Mouse (Mus musculus): ENCODE results near the gene Ptger4. TPM values are rescaled to one million over a fixed set of nuclear protein-coding genes. Genes with fewer than 3 reads are reported as not detected.
A peak's percentile ranks its signal among the peaks of the same experiment; 100 is the strongest.

Gene Ptger4
- polyA plus RNA-seq, 1 experiment from 2014 or later = 15.1 TPM

GRCm38 (mm10) chr15:5195987-5196514 is 47.9 kb downstream of the Ptger4 start:
- peak; percentile 98 for ATAC-seq

GRCm38 (mm10) chr15:5194931-5195330 is 49.1 kb downstream of the Ptger4 start:
- no peak for TF ChIP-seq CTCF (IDR thresholded peaks at IDR 0.05; ENCODE audit: low read depth)
- no peak for ATAC-seq
- H3K27ac ChIP-seq (ENCODE audit: low read depth, low read length) = no peak overlapping the region
- no peaks in the 10 kb centered on the region for H3K9me3 ChIP-seq (ENCODE audit: control insufficient read depth)
- no peaks in the 10 kb centered on the region for H3K27me3 ChIP-seq (replicated peaks; ENCODE audit: control insufficient read depth, insufficient read depth, low read length)
- H3K36me3 ChIP-seq (ENCODE audit: control insufficient read depth, insufficient read depth) = peaks cover 10% of the 10 kb centered on the region
- H3K4me2 ChIP-seq (replicated peaks; ENCODE audit: low read depth) = no peak overlapping the region
- H3K4me3 ChIP-seq (ENCODE audit: low read depth, low read length) = no peak overlapping the region
- no peaks in the 10 kb centered on the region for H3K4me1 ChIP-seq (replicated peaks; ENCODE audit: control insufficient read depth, insufficient read depth, low read length)
- 86% methylated on average over 9 of the region's 9 CpGs for WGBS
- H3K9ac ChIP-seq (ENCODE audit: low read depth, low read length) = no peak overlapping the region

More at GRCm38 (mm10) chr15:5195987-5196514, 47.9 kb downstream of the Ptger4 start:
- Histone ChIP-seq H3K4me2 (replicated peaks; ENCODE audit: low read depth) (peak overlapping the region; percentile 46), H3K36me3 (ENCODE audit: control insufficient read depth, insufficient read depth) (peaks cover 3% of the 10 kb centered on the region; the same call in 1 of the 2 replicates), H3K9me3 (ENCODE audit: control insufficient read depth) (no peaks in the 10 kb centered on the region), H3K9ac (ENCODE audit: low read depth, low read length) (no peak overlapping the region), H3K4me1 (replicated peaks; ENCODE audit: control insufficient read depth, insufficient read depth, low read length) (no peaks in the 10 kb centered on the region), H3K27me3 (replicated peaks; ENCODE audit: control insufficient read depth, insufficient read depth, low read length) (no peaks in the 10 kb centered on the region), H3K27ac (ENCODE audit: low read depth, low read length) (peak overlapping the region; percentile 78), H3K4me3 (ENCODE audit: low read depth, low read length) (no peak overlapping the region)
- no peak for TF ChIP-seq CTCF (IDR thresholded peaks at IDR 0.05; ENCODE audit: low read depth)
- 21% methylated on average over 4 of the region's 4 CpGs for WGBS

DNA sequence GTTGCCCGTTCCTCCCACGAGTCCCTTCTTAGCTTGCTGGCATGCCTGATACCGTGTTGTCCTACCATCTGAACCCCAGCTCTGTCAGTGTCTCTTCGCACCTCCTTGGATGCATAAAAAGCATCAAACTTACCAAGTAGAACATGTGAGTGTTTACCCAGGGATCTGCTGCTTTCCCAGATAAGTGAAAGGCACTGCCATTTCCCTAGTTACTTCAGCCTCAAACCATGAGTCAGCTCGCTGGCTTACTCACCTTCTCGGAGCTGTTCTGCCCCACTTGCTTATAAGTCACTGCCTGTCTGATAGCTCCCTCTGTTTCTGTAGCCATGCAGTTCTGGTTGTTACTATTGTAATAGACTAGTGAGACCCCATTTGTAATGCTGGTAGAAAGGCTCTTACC is 49.5 kb downstream of the Ptger4 start:
- WGBS = 67% methylated on average over 6 of the region's 6 CpGs
- no peak for ATAC-seq
- no peak overlapping the region for H3K27ac ChIP-seq (ENCODE audit: low read depth, low read length)
- H3K4me3 ChIP-seq (ENCODE audit: low read depth, low read length) = no peak overlapping the region
- no peak overlapping the region for H3K9ac ChIP-seq (ENCODE audit: low read depth, low read length)
- no peaks in the 10 kb centered on the region for H3K4me1 ChIP-seq (replicated peaks; ENCODE audit: control insufficient read depth, insufficient read depth, low read length)
- no peaks in the 10 kb centered on the region for H3K27me3 ChIP-seq (replicated peaks; ENCODE audit: control insufficient read depth, insufficient read depth, low read length)
- no peak overlapping the region for H3K4me2 ChIP-seq (replicated peaks; ENCODE audit: low read depth)
- H3K36me3 ChIP-seq (ENCODE audit: control insufficient read depth, insufficient read depth) = peaks cover 10% of the 10 kb centered on the region
- H3K9me3 ChIP-seq (ENCODE audit: control insufficient read depth) = no peaks in the 10 kb centered on the region
- no peak for TF ChIP-seq CTCF (IDR thresholded peaks at IDR 0.05; ENCODE audit: low read depth)

DNA sequence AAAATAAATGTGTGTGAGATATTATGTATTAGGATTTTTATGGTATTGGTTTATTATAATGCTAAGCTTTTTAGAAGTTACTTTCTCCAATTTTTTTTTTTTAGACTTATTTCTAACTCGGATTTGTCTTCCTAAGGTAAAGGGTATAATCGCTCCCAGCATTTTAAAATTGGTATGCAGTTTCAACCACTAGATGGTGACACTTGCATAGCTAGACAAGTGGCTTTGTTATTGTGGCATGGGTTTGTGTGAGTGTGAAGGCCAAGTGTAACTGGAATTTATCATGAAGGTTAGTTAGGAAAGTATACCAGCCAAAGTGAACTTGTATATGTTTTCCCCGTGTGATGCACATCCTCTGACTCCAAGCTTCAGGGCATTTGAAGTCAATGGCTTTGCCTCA is 50.2 kb downstream of the Ptger4 start:
- Histone ChIP-seq H3K27ac (ENCODE audit: low read depth, low read length) (no peak overlapping the region), H3K4me3 (ENCODE audit: low read depth, low read length) (no peak overlapping the region), H3K4me2 (replicated peaks; ENCODE audit: low read depth) (no peak overlapping the region), H3K9me3 (ENCODE audit: control insufficient read depth) (no peaks in the 10 kb centered on the region), H3K4me1 (replicated peaks; ENCODE audit: control insufficient read depth, insufficient read depth, low read length) (no peaks in the 10 kb centered on the region), H3K27me3 (replicated peaks; ENCODE audit: control insufficient read depth, insufficient read depth, low read length) (no peaks in the 10 kb centered on the region), H3K36me3 (ENCODE audit: control insufficient read depth, insufficient read depth) (peaks cover 10% of the 10 kb centered on the region), H3K9ac (ENCODE audit: low read depth, low read length) (no peak overlapping the region)
- ATAC-seq = no peak
- TF ChIP-seq CTCF (IDR thresholded peaks at IDR 0.05; ENCODE audit: low read depth) = peak; percentile 83
- WGBS = 73% methylated on average over 3 of the region's 3 CpGs

DNA sequence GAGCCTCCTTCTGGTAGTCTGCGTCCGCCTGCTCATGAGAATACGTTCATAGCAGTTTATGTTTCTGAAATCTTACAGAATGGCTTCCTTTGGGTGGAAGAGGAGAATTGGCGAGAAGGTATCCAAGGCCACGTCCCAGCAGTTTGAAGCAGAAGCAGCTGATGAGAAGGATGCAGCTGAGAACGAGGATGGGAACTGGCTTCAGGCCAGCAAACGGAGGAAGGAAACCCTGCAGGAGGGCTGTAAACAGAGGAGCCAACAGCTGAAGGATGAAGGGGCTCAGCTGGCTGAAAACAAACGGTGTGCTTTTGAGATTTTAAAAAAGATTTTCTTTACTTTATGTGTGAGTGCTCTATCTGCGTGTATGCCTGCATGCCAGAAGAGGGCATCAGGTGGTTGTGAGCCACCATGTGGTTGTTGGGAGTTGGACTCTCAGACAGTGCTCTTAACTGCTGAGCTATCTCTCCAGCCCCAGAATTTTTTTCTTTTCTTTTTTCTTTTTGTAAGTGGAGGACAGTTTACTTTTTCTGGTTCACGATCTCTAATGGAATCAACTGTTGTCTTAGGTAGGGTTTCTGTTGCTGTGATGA is 54.4 kb downstream of the Ptger4 start:
- Histone ChIP-seq H3K4me2 (replicated peaks; ENCODE audit: low read depth) (no peak overlapping the region), H3K9ac (ENCODE audit: low read depth, low read length) (no peak overlapping the region), H3K27me3 (replicated peaks; ENCODE audit: control insufficient read depth, insufficient read depth, low read length) (no peaks in the 10 kb centered on the region), H3K4me1 (replicated peaks; ENCODE audit: control insufficient read depth, insufficient read depth, low read length) (peaks cover 8% of the 10 kb centered on the region; the same call in 1 of the 2 replicates), H3K9me3 (ENCODE audit: control insufficient read depth) (no peaks in the 10 kb centered on the region), H3K36me3 (ENCODE audit: control insufficient read depth, insufficient read depth) (peaks cover 10% of the 10 kb centered on the region), H3K4me3 (ENCODE audit: low read depth, low read length) (no peak overlapping the region), H3K27ac (ENCODE audit: low read depth, low read length) (no peak overlapping the region)
- ATAC-seq = no peak
- TF ChIP-seq CTCF (IDR thresholded peaks at IDR 0.05; ENCODE audit: low read depth) = peak; percentile 56
- WGBS = 55% methylated on average over 10 of the region's 10 CpGs

GRCm38 (mm10) chr15:5188029-5188428 is 56.0 kb downstream of the Ptger4 start:
- Histone ChIP-seq H3K4me3 (ENCODE audit: low read depth, low read length) (no peak overlapping the region), H3K4me2 (replicated peaks; ENCODE audit: low read depth) (no peak overlapping the region), H3K4me1 (replicated peaks; ENCODE audit: control insufficient read depth, insufficient read depth, low read length) (peaks cover 8% of the 10 kb centered on the region; the same call in 1 of the 2 replicates), H3K9me3 (ENCODE audit: control insufficient read depth) (no peaks in the 10 kb centered on the region), H3K36me3 (ENCODE audit: control insufficient read depth, insufficient read depth) (peaks cover 10% of the 10 kb centered on the region), H3K9ac (ENCODE audit: low read depth, low read length) (no peak overlapping the region), H3K27ac (ENCODE audit: low read depth, low read length) (no peak overlapping the region), H3K27me3 (replicated peaks; ENCODE audit: control insufficient read depth, insufficient read depth, low read length) (no peaks in the 10 kb centered on the region)
- ATAC-seq = no peak
- 70% methylated on average over 1 of the region's 1 CpGs for WGBS
- TF ChIP-seq CTCF (IDR thresholded peaks at IDR 0.05; ENCODE audit: low read depth) = no peak
